Mouse (Mus musculus) layer of hippocampus, adult 11-12 months (tissue): ENCODE results near the gene Ints6.
A peak's percentile ranks its signal among the peaks of the same experiment; 100 is the strongest.
"Not testable (repeated sequence)": the region's sequence is repeated elsewhere in the genome, so short reads cannot be mapped to it uniquely, and the experiment has no call there.

ENCODE experiments used
- DNase-seq: peaks from one replicate; pipeline ENCODE4 v3.0.0; 2022; ENCODE audit warnings: low spot score

Ints6 gene

GRCm38 (mm10) chr14:62751479-62751878 is 9.5 kb downstream of the Ints6 start:
- DNase-seq, result no peak

GRCm38 (mm10) chr14:62735646-62736045 is 25.3 kb downstream of the Ints6 start:
- DNase-seq, result no peak

DNA sequence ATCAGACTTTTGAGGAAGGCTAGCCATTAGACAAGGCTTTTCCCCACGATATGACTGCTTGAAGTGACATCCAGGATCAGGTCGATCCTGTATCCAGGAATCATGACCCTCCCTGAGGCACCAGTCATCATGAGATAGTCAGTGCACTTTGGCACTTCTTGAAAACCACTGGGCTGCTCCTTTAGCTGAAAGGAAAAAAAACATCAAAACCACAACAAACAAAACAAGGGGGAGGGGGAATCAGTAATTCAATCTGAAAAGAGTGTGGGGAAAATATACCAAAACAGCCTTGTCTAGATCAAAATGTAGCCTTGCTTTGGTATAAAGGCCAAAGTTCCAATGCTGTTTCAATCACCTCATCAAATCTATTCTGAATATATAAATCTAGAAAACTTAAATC is 27.3 kb downstream of the Ints6 start:
- no peak for DNase-seq

- DNase-seq, result no peak
Observed at GRCm38 (mm10) chr14:62731902-62732301, 29.1 kb downstream of the Ints6 start.

DNA sequence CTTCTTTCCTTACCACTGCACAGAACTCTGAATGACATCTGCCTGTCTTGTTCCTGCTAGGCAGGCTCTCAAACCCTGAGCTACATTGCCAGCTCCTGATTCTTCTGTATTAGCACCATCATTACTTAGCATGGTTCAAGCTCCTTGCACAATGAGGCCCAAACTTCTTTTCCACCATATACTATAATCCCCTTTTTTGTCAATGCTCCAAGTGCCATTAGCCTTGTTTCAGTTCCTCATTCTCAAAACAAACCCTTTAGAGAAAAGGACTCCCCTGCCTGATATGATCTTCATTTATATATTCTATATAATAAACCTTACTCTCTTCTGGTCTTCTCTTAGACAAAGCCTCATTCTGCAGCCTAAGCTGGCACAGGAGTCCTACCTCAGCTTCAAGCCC is 36.4 kb downstream of the Ints6 start:
- no peak for DNase-seq

GRCm38 (mm10) chr14:62721625-62722024 is 39.3 kb downstream of the Ints6 start:
- DNase-seq, result no peak

DNA sequence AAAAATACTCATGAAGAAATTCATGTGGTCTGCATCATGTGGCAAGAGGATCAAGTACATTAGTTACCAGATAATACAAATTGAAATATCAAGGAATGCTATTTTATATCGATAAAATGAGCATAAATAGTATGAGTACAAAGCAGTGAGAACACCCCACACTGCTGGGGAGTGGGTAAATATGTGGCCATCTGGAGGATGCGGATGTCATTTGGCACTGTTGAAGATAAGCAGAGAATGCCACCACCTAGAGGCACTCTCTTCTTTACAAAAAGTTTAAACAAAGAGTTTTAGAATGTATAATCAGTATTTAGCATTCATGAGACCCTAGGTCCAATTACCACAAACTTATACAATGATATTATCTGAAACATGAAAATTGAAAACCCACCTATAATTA is 42.8 kb downstream of the Ints6 start:
- DNase-seq, result peak; percentile 11

GRCm38 (mm10) chr14:62673646-62674045 is 87.3 kb downstream of the Ints6 start:
- no peak for DNase-seq

DNA sequence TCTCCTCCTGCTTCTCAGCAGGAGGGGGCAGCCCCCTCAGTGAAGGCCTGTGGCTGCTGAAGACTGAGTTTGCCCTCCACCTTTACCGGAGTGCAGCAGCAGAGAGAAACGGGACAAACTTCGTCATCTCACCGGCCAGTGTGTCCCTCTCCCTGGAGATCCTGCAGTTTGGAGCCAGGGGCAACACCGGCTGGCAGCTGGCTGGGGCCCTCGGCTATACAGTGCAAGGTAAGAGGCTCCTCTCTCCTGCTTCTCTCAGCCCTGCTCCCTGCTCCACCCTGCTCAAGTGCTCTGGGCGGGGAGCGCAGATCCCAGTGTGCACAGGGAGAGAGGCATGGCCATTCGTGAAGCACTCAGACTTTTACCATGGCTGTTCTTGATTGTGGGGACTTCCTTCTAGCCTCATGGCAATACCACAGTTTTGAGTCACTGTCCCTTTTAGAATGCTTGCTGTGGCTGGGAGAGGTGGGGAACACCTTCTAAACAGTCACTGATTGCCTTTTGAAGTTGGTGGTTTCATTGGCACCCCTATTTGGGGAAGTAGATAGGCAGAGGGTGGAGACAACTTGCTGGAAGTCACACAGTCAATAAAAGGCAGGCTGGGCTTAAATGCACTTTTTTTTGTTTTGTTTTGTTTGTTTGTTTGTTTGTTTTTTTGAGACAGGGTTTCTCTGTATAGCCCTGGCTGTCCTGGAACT is 95.8 kb downstream of the Ints6 start:
- no peak for DNase-seq

DNA sequence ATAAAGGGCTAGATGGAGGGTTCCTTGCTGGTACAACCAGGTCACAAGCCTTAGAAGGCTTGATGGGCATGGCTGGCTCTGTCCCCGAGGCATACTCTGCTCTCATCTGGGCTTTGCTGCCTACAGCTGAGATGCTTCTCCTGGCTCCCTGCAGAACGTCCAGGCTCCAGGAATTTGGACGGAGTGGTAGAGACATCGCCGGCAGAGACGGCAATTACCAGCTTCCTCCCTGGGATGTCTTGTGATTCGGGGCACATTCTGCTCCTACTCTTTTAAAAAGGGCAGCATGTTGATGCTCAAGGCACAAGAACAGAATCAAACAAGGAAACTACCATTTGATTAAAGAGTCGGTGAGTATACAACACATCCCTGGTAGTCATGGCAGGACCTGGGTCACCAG is 97.6 kb downstream of the Ints6 start, which contains the start of gene Serpine3:
Serpine3 (plus strand) TSS at position 301 of the 400 bp plus-strand sequence.
- DNase-seq, result no peak

GRCm38 (mm10) chr14:62662381-62662780 is 98.6 kb downstream of the Ints6 start:
- DNase-seq, result no peak

DNA sequence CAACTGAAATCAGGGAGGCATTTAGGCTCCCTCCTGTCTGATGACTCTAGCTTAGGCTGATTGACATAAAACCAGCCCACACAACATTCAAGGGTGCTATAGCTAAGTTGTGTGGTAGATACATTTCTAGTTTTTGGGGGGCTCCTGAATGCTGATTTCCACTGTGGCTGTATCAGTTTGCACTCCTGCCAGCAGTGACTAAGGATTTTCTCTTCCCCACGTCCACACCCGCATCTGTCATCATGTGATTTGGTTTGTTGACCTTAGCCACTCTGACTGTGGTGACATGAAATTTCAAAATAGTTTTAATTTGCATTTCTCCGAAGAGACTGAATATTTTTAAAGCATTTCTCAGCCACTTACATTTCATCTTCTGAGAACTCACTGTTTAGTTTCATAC is 103.5 kb downstream of the Ints6 start:
- no peak for DNase-seq

GRCm38 (mm10) chr14:62655996-62656395 is 105.0 kb downstream of the Ints6 start:
- no peak for DNase-seq

- no peak for DNase-seq
Observed at GRCm38 (mm10) chr14:62651771-62652170, 109.2 kb downstream of the Ints6 start.

GRCm38 (mm10) chr14:62650376-62650775 is 110.6 kb downstream of the Ints6 start:
- no peak for DNase-seq

- no peak for DNase-seq
Observed at GRCm38 (mm10) chr14:62648405-62648804, 112.6 kb downstream of the Ints6 start.

GRCm38 (mm10) chr14:62642368-62642767 is 118.6 kb downstream of the Ints6 start:
- not testable (repeated sequence) for DNase-seq

- no peak for DNase-seq
Observed at GRCm38 (mm10) chr14:62640396-62640795, 120.6 kb downstream of the Ints6 start.

DNA sequence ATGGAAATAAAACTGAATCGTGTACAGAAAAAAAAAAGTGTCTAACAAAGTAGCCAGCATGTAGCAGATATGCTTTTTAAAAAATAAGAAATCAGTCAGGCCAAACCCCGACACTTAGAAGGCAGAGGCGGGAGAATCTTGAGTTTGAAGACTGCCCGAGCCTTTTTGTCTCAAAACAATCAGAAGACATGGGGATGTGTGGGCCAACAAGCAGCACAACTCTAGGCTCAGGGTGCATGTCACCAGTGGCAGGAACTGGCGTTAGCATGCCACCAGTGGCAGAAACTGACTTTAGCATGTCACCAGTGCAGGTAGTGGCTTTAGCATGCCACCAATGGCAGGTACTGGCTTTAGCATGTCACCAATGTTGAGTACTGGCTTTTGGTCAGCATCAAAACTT is 121.4 kb downstream of the Ints6 start:
- DNase-seq, result no peak

- no peak for DNase-seq
Observed at GRCm38 (mm10) chr14:62639111-62639510, 121.9 kb downstream of the Ints6 start.

GRCm38 (mm10) chr14:62638345-62638702 is 122.6 kb downstream of the Ints6 start:
- DNase-seq, result no peak

GRCm38 (mm10) chr14:62637436-62638344 is 123.3 kb downstream of the Ints6 start:
- no peak for DNase-seq

DNA sequence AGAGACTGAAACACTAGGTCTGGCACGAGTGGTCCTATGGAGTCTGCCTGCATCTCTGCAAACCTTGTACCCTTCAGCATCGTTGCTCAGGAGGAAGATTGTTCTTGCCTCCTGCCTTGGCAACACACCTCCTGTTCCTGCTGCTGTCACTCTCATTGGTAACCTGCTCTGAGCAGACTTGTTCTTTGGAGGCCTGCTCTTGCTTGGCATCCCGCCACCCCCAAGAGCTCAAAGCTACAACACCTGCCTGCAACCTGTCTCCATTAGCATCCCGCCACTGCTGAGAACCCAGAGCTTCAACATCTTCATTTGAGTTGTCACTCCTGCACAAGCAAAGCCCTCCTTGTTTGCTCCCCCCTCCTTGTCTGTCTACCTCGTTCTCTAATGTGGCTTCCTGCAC is 133.0 kb downstream of the Ints6 start:
- DNase-seq, result no peak
